Mouse (Mus musculus): Measurements from ENCODE around the gene Eefsec. TPM values are rescaled to one million over a fixed set of nuclear protein-coding genes. Genes with fewer than 3 reads are reported as not detected.
A peak's percentile ranks its signal among the peaks of the same experiment; 100 is the strongest.

Gene Eefsec
- total RNA-seq, 2 experiments from 2014 or later = 23.3 to 24.0 TPM

DNA sequence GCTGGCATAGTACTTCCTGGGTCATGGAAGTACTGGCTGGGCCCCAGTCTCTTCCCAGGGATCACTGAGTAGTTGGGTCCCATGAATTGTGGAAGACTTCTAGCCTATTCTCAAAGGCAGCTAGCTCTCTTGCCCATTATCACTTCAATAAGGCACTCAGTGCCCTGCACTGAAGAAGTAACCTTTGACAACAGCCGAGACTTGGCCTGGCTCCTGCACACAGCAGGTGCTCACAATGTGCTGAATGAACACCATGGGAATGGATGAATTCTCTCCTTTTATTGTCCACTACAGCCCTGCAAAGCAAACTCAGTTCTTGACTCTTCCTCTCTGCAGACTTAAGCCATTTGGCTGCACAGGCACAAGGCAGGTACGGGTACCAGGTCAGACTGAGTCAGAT lies 101.0 kb downstream of the Eefsec start:
- intact Hi-C loops (cut with DNase I) = no loop called here
- DNase-seq = peak; percentile 68

DNA sequence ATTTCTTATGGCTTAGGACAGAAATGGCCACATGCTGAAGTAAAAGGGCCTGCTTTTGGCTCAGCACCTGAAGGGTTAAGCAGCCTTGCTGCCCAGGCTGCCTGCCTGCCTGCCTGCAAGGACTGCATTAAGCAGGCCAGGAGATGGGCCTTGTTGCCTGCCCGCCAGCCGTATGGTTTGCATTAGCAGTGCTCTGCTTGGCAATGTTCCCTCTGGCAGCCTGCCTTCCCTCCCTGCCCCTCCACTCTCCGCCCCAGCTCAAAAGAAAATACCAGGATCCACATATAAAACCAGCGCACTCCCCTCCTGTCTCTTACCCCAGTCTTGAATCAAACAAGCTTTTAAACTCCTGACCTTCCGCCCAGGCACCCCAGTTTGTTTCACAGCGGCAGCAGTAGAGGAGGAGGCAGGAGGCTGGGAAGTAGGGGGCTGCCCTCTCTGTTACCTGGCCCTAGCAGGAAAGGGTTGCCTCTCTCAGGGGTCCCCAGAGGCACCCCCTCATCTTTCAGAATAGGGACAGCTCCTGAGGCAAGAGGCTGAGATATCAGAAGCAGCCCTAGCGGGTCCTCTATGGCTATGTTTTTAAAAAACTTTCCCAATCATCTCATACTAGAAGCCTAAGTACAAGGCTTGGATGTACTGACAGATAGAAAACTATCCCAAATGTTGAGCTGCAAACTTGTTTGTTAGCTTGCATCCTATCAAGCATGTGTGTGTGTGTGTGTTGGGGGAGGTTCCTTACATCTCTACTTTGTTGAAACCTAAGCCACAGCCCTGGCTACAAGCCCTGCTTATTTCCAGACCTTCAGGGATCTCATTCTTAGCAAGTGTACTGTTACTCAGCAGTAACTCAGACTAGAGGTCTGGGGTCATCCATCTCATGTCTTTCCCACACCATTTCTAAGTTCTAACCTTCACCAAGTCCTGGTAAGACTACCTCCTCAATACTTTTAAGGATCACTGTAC lies 102.6 kb downstream of the Eefsec start:
- DNase-seq = peak; percentile 98
- intact Hi-C loops (cut with DNase I) = no loop called here

DNA sequence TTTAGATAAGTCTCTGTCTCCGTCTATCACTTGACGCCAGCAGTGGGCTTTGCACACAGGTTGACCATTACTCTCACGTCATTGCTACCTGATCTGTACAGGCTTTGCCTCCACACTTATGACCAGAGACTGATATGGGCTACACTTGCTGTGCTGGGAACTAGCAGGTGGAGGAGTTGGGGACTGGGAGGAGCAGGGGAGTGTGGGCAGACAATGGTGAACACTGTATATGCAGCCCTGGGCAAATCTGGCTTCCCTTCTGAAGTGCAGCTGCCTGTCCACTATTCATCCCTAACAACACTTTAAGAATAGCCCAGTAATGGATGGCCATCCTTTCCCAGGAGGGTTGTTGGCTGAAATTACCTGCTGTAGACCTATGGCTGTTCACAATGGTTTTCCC lies 103.4 kb downstream of the Eefsec start:
- intact Hi-C loops (cut with DNase I) = no loop called here
- DNase-seq = peak; percentile 22

DNA sequence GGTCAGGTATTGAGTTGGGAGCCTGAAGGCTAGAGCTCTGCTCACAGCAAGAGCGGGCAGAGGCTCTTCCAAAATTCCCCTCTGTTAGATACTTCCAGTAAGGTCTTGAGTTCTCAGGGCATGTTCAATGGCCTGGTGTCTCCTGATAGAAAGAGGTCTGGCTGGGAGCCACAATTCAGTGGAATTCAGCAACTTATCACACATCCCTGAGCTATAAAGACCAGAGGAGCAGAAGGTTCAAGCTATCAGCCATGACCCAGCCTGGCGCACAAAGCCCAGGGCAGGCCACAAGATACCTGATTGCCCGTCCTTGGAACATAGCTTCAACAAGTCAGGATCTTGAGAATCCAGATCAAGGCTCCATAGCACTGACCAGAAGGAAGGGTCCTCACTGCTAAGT lies 105.2 kb downstream of the Eefsec start:
- intact Hi-C loops (cut with DNase I) = no loop called here

DNA sequence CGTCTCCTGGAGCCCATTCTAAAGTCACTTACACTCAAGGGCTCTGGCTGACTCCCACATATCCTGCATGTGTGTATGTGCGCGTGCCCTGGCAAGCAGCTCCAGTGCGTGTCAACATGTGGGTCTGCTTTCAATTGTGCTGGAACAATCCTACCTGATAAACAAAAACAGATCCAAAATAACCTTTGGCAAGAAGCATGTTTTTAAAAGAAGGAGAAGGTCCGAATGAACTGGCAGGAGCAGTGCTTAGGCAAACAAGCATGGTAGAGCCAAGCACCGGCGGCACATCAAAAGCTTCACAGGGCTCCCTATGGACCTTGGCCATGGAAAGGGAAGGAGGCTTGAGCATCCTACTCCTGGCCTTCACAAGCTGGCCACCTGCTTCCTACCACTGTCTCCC lies 105.6 kb downstream of the Eefsec start:
- intact Hi-C loops (cut with DNase I) = no loop called here
- no peak for DNase-seq

More for the DNA sequence above, 105.2 kb downstream of the Eefsec start:
- no peak for DNase-seq

DNA sequence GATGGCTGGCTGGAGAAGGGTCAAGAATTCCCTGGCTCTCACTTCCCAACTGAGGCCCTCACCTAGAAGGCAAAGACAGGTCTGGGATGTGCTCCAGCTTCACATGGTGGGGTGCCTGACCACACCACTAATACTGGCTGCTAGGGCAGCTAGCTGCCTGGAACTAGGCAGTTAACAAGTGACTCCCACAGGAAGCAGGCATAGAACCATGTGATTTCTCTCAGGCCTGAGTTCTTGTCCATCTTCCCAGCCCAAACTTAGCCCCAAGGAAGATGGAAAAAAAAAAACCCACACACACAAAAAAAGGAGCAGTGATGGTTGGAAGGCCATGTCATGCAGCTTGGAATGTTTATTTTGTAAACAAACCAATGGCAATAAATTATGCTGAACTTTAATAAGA lies 117.0 kb downstream of the Eefsec start:
- intact Hi-C loops (cut with DNase I) = no loop called here

DNA sequence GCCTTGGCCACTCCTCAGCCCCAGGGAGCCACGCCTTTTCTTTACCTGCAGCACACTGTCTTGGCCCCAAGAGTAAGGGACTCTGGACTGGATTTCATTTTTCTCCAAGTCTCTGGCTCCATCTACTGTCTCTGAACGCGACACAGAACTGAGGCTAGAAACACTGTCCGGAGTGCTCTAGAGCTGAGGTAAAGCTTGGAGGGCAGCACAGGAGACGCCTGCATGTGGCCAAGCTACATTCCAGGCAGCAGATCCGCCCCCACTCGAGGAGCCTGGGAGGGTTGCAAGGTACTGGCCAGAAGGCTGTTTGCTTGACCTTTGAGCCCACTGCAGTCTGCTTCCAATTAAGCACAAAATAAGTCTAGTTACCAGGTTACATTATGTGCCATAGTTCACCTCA lies 124.5 kb downstream of the Eefsec start:
- no peak for DNase-seq
- intact Hi-C loops (cut with DNase I) = no loop called here

More for the DNA sequence above, 117.0 kb downstream of the Eefsec start:
- no peak for DNase-seq

DNA sequence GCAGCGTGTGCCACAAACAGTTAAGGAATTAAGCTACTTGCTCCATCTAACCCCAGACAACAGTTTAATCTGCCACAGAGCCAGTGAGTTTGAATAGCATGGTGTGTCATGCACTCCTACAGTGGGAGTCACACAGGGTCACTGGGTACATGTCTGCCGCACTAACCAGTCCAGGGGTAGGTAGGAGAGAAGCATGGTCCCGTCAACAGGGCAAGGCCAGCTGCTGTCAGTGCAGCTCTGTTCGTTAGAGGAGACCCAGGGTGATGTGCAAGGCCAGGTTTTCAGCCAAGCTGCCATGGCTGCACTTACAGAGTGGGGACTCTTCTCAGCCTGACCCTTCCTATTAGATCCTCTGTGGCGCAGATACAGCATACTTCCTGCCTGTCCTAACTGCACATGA lies 125.1 kb downstream of the Eefsec start:
- no peak for DNase-seq
- intact Hi-C loops (cut with DNase I) = no loop called here

DNA sequence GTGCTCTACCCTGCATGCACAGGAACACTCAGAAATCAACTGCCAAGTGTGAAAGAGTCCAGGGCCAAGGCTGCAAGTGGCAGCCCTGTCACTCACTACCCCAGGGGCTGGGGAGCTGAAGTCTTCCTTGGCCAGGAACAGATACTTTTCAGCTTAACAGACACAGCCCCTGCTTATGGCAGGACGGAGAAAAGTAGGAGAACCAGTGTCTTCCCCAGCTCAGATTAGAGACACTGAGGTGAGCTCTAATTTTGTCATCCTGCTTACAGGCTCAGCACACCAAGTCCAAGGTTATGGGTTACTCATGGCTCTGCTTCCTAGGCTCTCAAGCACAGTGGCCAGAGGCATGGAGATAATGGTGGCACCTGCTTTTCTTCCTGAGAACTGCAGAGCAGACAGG lies 126.6 kb downstream of the Eefsec start:
- intact Hi-C loops (cut with DNase I) = no loop called here
- DNase-seq = no peak

DNA sequence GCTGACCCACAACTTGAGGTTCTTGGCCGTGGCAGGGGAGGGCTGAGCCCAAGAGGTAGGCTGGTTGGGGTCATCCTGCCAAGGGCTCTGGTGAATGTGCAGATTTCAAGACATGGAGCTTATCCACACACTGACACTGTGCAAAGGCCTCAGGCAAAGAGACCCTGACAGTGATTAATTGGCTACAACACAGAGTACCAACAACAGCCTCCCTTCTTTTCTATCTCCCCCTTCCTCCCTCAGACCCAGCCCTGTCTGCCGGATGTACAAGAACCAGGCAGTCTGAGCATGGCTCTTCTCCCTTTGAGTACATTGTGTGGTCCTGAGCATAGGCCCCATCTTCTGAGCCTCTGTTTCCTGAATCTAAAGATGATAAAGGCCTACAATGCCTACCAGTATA lies 131.0 kb downstream of the Eefsec start:
- intact Hi-C loops (cut with DNase I) = no loop called here
- DNase-seq = no peak

DNA sequence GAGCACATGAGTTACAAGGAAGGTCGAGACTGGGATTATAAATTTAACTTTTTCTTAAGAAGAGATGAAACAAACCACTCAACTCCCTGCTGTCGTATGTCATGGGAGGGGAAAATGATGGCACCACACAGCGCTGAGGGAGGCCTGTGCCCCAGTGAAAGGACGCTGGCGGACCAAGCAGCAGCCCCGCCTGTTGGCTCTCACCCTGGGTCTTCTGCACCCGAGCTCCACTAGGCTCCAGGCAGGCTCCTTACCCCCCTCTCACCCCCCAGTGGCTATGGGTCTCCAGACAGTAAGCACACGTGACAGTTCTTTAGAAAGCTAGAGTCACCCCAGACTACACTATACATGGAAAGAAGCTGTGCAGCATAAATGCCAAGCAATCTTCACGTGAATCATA lies 132.4 kb downstream of the Eefsec start:
- DNase-seq = no peak
- intact Hi-C loops (cut with DNase I) = no loop called here

DNA sequence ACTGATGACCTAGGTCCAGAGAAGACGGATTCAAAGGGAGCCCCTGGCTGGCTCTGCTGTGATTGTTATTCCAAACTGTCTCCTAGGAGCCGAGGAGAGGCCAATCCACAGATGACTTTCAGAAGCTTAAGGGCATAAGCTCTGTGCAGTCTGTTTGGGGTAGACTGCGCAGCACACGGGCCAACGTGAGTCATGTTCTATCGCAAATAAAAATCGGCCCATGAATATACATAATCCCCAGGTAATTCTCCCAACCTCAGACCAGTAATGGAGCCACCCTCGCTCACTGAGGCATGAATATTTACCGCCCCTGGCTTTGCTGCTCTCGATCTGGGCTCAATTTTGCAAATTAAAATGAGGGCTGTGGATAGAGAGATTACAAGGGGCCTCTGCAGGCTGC lies 134.7 kb downstream of the Eefsec start:
- intact Hi-C loops (cut with DNase I) = no loop called here
- no peak for DNase-seq

DNA sequence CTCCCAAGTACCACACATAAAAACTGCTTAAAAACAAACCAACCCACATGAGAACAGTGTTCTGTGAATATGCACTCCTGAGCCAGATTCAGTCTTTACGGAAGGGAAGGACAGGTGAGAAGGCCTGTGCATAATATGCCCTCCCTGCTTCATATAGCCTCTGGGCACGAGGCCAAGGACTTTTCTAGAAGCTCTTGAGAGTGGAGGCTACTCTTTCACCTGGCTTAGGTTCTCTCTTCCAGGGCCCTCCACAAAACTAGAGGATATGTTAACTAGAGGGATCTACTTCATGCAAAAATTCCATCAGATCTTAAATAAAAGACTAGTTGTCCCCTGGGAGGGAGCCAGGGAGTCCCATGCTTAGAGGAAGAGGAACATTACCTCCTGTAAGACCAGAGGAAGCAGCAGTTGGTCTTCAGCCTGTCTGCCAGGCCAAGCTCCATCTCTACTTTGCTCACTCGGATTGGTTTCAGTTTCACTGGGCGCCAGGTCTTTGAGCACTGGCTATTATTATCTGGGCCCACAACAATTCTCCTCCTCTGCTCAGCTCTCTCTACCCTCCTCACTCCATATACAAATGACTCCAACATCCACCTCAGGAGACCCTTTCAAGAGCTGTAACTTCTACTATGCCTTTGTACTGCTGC lies 140.1 kb downstream of the Eefsec start:
- no peak for DNase-seq
- intact Hi-C loops (cut with DNase I) = no loop called here

DNA sequence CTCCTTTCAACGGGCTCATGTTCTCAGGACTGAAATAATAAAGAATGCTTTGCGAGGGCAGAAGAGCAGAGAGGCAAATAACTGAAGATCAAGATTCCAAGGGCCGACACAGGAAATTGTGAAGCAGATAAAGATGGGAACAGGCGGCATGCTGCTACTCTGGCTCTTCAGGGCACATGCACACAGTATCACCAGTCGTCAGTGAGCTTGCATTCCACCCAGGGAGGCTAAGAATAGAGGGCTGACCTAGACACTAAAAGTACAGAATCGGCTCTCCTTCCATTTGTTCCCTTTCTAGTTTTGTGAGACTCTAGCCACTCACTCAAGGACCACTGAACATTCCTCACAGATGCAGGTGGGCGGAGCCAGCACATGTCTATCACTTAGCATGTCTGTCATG lies 145.1 kb downstream of the Eefsec start:
- DNase-seq = no peak
- intact Hi-C loops (cut with DNase I) = no loop called here

DNA sequence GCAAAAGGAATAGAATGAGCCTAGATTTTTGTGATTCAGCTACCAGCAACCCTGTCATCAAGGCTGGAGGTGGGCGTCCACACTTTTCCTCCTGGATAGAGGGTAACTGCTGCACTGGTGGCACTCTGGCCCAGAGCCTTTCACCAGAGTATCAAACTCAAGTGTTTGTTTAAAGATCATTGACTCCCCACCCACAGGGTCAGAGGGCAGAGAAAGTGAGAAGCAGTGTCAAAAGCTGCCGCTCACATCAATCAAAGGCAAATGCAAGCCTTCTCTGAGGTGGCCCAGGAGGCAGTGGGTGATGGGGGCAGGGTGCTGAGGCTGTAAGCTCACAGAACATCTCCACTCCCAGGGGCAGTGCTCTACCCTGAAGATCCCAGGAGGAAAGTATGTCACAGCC lies 146.8 kb downstream of the Eefsec start:
- intact Hi-C loops (cut with DNase I) = no loop called here
- DNase-seq = no peak

DNA sequence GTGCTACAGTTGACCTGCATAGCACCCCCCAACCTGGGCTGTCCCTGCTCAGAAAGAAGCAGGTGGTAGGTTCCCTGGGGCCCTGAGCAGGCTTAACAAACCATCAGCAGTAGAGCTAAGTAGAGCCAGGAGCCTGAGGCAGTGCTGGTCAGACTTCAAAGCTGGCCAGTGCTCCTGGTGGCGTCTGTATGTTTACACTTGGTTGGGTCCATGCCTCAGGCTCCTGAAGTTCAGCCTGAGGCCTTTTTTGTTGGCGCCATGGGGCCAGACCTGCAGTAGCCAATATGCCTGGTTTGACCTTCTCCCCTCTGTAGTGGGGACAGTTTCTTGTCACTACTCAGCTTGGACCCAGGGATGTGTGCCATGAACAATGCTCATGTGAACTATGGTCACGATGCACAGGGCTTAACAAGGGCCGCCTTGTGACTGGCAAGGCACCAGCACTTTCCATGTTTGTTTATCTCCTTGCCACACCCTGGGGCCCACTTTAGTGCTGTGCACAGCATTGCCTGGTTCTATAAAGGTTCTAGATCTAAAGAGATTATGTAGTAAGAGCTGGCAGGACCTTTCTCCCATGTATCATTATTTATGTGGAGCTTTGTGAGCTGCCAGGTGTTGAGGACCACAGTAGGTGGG lies 153.9 kb downstream of the Eefsec start:
- DNase-seq = no peak
- intact Hi-C loops (cut with DNase I) = no loop called here

DNA sequence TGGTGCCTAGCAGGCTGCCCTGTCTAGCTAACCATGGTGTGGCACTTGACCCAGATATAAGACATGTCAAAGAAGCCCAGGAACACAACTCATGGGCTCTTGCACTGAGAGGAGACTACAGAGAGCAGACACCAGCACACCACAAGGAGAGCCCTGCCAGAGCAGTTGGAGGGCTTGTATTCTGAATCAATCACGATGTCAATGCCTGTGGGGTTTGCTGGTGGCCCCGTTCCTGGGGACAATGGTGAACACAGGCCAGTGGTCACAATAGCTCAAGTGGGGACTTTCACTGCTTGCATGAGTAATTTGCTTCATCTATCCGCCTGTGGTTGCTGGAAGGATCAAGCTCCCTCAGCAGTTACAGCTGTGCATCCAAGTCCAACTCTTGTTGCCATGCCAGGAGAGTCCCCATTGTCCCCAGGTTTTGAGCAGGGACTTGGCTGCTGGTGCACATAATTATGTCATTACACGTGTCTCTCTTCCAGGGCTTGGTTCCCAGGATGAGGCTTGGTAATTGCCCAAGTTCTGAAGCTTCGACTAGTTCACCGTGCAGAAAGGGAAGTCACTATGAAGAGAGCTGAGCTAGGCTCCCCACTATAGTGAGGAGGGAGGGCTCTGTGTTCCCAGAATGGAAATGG lies 156.1 kb downstream of the Eefsec start:
- DNase-seq = peak; percentile 69
- intact Hi-C loops (cut with DNase I) = no loop called here

DNA sequence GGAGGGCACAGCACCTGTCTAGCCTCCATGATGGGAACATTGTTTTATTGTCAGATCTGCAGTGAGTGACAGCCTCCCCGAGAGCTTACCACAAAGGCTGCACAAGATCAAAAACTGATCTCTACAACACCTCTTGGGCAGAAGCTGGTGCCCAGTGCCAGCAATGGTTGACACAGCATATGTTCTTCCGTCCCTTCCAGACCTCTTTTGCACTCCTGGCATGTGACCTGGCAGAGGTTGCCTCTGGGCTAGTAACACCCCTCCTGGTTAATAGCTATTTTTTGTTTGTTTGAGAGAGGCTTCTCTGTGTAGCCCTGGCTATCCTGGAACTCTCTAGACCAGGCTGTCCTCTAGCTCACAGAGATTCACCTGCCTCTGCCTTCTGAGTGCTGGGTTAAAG lies 168.2 kb downstream of the Eefsec start:
- intact Hi-C loops (cut with DNase I) = no loop called here
- DNase-seq = no peak

DNA sequence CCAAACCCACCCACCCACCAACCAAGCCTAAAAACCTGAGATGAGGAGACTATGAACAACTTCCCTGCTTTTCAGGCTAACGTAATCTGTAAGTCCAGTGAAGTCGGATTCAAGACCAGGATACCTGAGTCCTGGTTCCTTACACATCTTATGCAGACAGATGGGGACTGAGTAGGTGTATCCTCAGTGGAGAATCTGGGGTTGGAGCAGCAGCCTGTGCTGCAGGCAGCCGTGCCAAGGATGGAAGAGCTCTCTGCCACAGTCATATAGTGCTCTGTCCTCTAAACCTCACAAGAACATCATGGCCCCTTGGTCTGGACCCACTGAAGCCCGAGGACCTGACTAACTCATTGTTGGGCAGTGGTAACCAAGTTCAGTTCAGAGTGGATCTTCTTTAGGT lies 169.1 kb downstream of the Eefsec start:
- intact Hi-C loops (cut with DNase I) = no loop called here
- no peak for DNase-seq

DNA sequence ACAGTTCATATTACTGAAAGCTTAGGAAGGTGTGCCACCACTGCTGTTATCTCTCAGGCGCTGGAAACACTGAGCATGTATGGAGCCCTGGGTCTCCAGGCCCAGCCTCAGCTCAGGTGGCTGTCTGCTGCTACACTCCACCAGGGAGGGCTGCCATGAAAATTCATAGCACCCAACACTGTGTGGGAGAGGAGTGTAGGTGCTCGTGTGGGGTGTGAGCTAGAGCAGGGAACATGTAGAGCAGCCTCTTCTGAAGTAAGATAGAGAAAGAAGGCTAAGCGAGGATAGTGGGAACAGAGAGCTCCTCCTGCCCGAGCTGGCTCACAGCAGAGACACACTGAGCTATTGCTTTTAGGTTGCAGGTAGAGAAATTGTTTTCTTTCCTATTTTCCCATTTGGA lies 170.1 kb downstream of the Eefsec start:
- intact Hi-C loops (cut with DNase I) = no loop called here

DNA sequence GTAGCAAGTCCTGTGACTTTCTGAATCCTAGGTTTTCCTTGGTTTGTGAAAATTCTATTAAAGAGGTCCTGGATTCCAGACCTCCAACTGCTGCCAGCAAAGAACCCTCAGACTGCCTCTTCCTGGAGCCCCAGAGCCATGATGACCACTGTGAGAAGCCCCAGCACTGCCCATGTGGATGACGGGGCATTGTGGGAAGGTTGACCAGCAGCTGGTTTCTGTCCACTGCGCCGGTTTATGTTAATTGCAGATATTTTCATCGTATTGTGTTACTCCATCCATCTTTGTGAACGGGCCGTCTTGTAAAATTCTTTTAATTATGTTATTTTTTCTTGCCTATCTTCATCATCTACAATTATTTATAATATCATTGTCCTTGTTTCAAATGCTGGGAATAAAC lies 171.7 kb downstream of the Eefsec start:
- no peak for DNase-seq
- intact Hi-C loops (cut with DNase I) = no loop called here

More for the DNA sequence above, 170.1 kb downstream of the Eefsec start:
- no peak for DNase-seq
